Mouse (Mus musculus): ENCODE data around the gene Zfp664. TPM values are rescaled to one million over a fixed set of nuclear protein-coding genes. Genes with fewer than 3 reads are reported as not detected.

The Zfp664 gene
- 20.8 and 24.7 TPM in 2 replicates for polyA plus RNA-seq (2012; ENCODE audit: insufficient read depth, insufficient read length, missing spikeins)

DNA sequence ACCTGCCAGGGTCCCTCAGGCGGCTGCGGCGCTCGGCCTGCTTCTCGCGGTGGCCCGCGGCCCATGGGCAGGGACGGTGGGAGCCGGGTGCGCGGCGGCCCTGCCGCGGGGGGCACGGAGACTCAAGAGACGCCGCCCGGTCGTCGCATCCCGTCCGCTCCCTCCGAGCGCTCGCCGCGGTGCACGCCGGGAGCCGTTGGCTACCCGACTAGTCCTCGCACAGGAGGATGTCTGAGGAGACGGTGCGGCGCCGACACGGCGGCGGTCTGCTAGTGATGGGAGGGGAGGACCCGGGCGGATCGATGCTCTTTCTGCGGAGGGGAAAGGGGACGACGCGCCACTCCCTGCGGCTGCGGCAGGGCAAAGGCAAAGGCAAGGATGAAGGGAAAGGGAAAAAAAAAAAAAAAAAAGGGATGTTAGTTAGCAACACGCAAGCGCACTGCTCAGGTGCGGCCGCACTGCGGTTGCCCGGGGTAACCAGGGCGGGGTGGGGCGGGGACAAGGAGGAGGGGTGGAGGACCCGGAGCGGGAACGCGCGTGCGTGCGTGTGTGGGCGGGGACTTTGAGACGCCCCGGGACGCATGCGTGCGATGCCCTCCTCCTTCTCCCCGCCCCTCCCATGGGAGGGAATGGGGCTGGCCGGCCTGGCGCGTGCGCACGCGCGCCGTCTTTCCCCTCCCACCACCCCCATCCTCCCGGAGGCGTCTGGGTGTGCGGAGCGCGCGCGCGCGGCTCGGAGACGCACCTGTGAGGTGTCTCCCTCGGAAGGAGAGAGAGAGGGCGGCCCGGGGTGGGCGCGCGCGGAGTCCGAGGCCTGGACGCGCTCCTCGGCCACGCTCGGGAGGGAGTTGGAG is at the start of gene Zfp664, which contains the start of gene Ccdc92:
Gene Zfp664, plus strand, starts transcription at position 679 of the 854 bp plus-strand sequence.
Gene Ccdc92, minus strand, starts transcription at position 412 of the 854 bp plus-strand sequence.
- H3K4me1 ChIP-seq (ENCODE audit: control insufficient read depth, insufficient read depth, low read length) = peaks cover 8% of the 10 kb centered on the region
- peak within 1 kb of the TSS; percentile 87 for H3K4me3 ChIP-seq (ENCODE audit: insufficient read depth, low read length)
- no peak within 1 kb of the TSS for H3K27ac ChIP-seq (ENCODE audit: insufficient read depth, low read depth, low read length)
- no peak for TF ChIP-seq POLR2A (IDR thresholded peaks at IDR 0.05; ENCODE audit: borderline replicate concordance, low read depth, low read length)
- TF ChIP-seq CTCF (IDR thresholded peaks at IDR 0.05; ENCODE audit: low read depth, low read length) = no peak

DNA sequence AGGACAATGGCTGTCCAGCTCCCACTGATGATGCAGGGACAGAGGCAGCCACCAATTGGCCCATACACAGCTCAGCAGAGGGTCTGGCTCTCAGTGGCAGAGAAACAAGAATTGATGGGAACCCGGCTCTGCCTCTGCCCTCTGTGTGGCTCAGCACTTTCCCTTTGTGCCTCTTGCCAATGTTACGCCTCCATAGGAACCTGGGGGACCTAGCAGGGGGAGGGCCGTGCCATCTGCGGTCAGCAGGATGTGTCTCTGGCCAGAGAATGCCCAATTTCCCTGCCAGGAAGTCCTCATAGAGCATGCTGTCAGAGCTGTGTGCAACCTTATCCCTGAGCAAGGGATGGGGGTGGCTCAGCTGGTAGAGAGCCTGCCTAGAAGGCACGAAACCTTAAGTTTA is 47.7 kb upstream of the Zfp664 start:
- Histone ChIP-seq H3K27ac (ENCODE audit: insufficient read depth, low read depth, low read length) (no peak overlapping the region), H3K4me1 (ENCODE audit: control insufficient read depth, insufficient read depth, low read length) (no peaks in the 10 kb centered on the region), H3K4me3 (ENCODE audit: insufficient read depth, low read length) (no peak overlapping the region)
- TF ChIP-seq CTCF (IDR thresholded peaks at IDR 0.05; ENCODE audit: low read depth, low read length) (no peak), POLR2A (IDR thresholded peaks at IDR 0.05; ENCODE audit: borderline replicate concordance, low read depth, low read length) (no peak)

DNA sequence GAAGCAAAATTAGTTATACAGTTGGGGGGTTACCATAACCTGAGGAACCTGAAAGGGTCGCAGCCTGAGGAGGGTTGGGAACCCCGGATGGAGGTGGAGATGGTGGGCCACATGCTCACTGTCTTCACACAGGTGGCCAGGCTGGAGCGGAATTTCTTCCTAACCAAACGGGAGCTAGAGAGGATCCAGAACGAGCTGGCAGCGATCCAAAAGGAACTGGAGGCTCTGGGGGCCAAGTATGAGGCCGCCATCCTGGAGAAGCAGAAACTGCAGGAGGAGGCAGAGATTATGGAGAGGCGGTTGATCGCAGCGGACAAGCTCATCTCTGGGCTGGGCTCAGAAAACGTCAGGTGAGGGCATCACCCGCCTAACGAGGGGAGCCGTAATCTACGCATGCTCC is 45.4 kb upstream of the Zfp664 start:
- Histone ChIP-seq H3K27ac (ENCODE audit: insufficient read depth, low read depth, low read length) (no peak overlapping the region), H3K4me3 (ENCODE audit: insufficient read depth, low read length) (no peak overlapping the region), H3K4me1 (ENCODE audit: control insufficient read depth, insufficient read depth, low read length) (no peaks in the 10 kb centered on the region)
- no peak for TF ChIP-seq CTCF (IDR thresholded peaks at IDR 0.05; ENCODE audit: low read depth, low read length)
- no peak for TF ChIP-seq POLR2A (IDR thresholded peaks at IDR 0.05; ENCODE audit: borderline replicate concordance, low read depth, low read length)

DNA sequence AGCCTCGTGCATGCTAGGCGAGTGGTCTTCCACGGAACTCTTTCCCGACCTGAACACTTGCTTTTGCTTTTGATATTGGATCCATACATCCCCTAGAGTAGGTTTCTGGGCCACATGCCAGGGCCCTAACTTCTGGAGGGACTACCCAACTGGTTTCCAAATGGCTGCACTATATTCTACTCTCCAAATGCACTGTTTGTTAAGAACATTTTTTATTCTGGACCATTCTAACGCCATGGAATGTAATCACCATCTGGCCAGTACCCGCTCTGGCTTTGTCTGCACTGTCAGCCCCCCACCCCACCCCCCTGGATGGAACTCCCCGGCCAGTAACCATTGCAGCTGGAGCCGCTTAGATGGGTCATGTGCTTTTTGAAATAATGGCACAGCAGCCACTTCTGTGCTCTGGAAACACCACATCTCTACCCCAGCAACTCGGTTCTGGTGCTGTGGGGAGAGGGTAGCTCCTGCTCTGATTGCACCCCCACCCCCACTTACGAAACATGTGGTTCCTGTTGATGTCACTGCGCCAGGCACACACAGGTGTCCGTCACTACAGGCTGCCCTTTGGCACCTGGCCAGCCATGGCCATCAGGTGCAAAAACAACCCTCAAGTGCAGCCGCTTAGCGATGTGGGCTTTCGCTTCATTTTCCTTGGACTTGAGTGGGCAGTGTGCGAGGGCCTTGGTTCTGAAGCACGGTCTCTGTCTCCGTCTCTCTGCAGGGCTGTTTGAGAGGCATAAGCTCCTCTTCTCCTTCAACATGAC is 40.2 kb upstream of the Zfp664 start:
- no peak for TF ChIP-seq POLR2A (IDR thresholded peaks at IDR 0.05; ENCODE audit: borderline replicate concordance, low read depth, low read length)

DNA sequence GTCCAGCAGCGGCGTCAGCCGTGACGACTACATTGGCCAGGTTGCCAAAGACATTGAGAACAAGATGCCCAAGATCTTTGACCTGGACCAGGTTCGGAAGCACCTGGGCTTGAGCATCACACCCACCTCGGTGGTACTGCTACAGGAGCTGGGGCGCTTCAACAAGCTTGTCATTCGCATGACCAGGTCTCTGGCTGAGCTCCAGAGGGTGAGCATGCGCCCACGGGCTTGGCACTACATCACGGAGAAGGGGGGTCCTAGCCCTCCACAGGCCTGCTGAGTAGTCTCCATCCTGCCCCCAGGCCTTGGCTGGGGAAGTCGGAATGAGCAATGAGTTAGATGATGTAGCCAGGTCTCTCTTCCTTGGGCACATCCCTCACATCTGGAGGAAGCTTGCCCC is 32.2 kb upstream of the Zfp664 start:
- TF ChIP-seq POLR2A (IDR thresholded peaks at IDR 0.05; ENCODE audit: borderline replicate concordance, low read depth, low read length) (no peak), CTCF (IDR thresholded peaks at IDR 0.05; ENCODE audit: low read depth, low read length) (no peak)
- no peaks in the 10 kb centered on the region for H3K4me1 ChIP-seq (ENCODE audit: control insufficient read depth, insufficient read depth, low read length)
- H3K4me3 ChIP-seq (ENCODE audit: insufficient read depth, low read length) = no peak overlapping the region
- no peak overlapping the region for H3K27ac ChIP-seq (ENCODE audit: insufficient read depth, low read depth, low read length)

More for the DNA sequence above, 40.2 kb upstream of the Zfp664 start:
- no peaks in the 10 kb centered on the region for H3K4me1 ChIP-seq (ENCODE audit: control insufficient read depth, insufficient read depth, low read length)
- no peak overlapping the region for H3K27ac ChIP-seq (ENCODE audit: insufficient read depth, low read depth, low read length)
- no peak overlapping the region for H3K4me3 ChIP-seq (ENCODE audit: insufficient read depth, low read length)

DNA sequence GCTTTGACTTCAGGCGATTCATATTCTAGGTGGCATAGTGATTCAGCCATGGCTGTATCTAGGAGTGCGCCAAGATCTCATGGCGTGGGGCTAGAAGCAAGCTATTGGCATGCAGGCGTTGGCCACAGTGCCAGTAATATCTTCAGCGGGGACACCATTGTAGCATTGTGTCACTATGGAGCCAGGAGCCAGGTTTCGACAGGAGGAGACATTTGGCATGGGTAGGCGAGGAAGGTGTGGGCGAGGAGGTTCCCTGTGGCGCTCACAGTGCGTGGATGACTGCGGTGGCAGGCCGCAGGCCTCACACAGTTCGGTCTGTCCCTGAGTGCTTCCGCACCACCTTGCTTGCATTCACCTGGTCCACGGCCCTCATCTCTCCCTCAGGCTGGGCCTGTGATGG is 27.3 kb upstream of the Zfp664 start:
- Histone ChIP-seq H3K4me3 (ENCODE audit: insufficient read depth, low read length) (no peak overlapping the region), H3K4me1 (ENCODE audit: control insufficient read depth, insufficient read depth, low read length) (no peaks in the 10 kb centered on the region), H3K27ac (ENCODE audit: insufficient read depth, low read depth, low read length) (no peak overlapping the region)
- TF ChIP-seq CTCF (IDR thresholded peaks at IDR 0.05; ENCODE audit: low read depth, low read length) (no peak), POLR2A (IDR thresholded peaks at IDR 0.05; ENCODE audit: borderline replicate concordance, low read depth, low read length) (no peak)

DNA sequence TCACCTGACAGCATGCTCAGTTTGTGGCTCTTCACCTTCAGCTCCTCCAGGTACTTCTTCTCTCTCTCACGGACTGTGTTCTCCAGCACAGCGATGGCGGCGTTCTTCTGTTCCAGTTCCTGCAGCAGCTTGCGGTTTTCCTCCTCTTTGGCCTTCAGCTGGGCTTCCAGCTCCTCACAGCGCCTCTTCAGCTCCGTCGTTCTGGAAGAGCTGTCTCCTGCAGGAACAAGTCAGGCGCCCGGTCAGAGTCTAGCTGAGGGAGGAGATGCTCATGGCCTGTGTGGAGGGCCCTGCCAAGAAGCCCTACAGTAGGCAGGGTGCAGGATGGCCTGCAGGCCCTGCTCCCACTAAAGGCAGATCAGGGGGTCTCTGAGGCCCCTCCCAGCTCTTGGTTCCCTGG is 26.4 kb upstream of the Zfp664 start:
- H3K27ac ChIP-seq (ENCODE audit: insufficient read depth, low read depth, low read length) = no peak overlapping the region
- TF ChIP-seq POLR2A (IDR thresholded peaks at IDR 0.05; ENCODE audit: borderline replicate concordance, low read depth, low read length) = no peak
- TF ChIP-seq CTCF (IDR thresholded peaks at IDR 0.05; ENCODE audit: low read depth, low read length) = no peak
- H3K4me1 ChIP-seq (ENCODE audit: control insufficient read depth, insufficient read depth, low read length) = no peaks in the 10 kb centered on the region
- H3K4me3 ChIP-seq (ENCODE audit: insufficient read depth, low read length) = no peak overlapping the region

DNA sequence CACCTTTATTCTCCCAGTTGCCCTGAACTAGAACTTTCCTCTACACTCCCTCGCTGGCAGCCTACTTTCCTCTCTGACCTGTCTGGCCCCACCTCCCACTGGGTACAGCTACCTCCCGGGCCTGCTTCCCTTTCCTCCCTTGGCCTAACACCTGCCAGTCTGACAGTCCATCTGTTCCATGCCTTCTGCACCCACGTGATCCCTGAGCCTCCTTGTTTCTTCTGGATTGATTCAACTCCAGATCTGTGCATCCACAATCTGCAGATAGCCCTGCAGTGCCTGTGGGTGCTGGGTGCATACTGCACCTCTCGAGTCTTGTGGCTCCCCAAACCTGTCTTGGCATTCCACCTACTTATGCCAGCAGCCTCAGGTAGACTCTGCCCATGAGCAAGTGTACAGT is 25.9 kb upstream of the Zfp664 start:
- no peaks in the 10 kb centered on the region for H3K4me1 ChIP-seq (ENCODE audit: control insufficient read depth, insufficient read depth, low read length)
- H3K4me3 ChIP-seq (ENCODE audit: insufficient read depth, low read length) = no peak overlapping the region
- TF ChIP-seq POLR2A (IDR thresholded peaks at IDR 0.05; ENCODE audit: borderline replicate concordance, low read depth, low read length) (no peak), CTCF (IDR thresholded peaks at IDR 0.05; ENCODE audit: low read depth, low read length) (no peak)
- H3K27ac ChIP-seq (ENCODE audit: insufficient read depth, low read depth, low read length) = no peak overlapping the region

DNA sequence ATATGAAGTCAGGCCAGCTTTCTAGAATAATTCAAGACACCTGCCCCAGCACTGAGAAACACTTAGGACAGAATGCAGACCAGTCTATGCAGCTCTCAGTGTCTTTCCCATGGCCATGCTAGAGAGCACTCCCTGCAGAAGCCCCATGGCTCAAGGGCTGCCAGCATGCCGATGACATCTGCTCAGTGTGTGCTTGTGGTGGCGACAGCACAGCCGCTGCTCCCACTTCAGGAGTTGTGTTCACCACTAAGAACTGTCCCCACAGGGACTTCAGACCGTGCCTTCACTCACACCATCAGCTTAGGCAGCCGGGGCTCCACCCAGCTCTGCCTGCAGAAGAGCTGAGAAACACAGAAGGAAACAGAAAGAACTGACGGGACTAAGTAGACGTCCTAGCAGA is 22.3 kb upstream of the Zfp664 start:
- Histone ChIP-seq H3K4me3 (ENCODE audit: insufficient read depth, low read length) (no peak overlapping the region), H3K27ac (ENCODE audit: insufficient read depth, low read depth, low read length) (no peak overlapping the region), H3K4me1 (ENCODE audit: control insufficient read depth, insufficient read depth, low read length) (no peaks in the 10 kb centered on the region; the same call in 1 of the 2 replicates)
- no peak for TF ChIP-seq CTCF (IDR thresholded peaks at IDR 0.05; ENCODE audit: low read depth, low read length)
- no peak for TF ChIP-seq POLR2A (IDR thresholded peaks at IDR 0.05; ENCODE audit: borderline replicate concordance, low read depth, low read length)

DNA sequence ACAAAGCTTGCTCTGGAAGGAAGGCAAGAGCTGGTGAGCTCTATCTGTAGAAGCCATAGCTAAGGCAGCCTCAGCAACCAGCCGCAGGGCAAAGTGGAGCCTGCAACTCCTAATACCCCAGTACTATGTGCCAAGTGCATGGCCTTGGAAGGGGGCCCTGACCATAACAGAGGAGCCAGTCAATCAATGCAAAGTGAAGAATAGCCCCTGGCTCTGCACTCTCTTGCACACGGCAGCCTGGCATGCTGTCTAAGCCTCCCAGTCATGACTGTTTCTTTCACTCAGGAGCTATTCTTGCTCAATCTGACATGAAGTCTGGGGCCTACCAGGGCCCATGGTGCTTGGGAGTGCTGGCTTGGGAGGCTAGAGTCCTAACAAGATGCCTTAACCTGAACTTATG is 21.8 kb upstream of the Zfp664 start:
- Histone ChIP-seq H3K4me3 (ENCODE audit: insufficient read depth, low read length) (no peak overlapping the region), H3K27ac (ENCODE audit: insufficient read depth, low read depth, low read length) (no peak overlapping the region), H3K4me1 (ENCODE audit: control insufficient read depth, insufficient read depth, low read length) (no peaks in the 10 kb centered on the region; the same call in 1 of the 2 replicates)
- no peak for TF ChIP-seq POLR2A (IDR thresholded peaks at IDR 0.05; ENCODE audit: borderline replicate concordance, low read depth, low read length)
- no peak for TF ChIP-seq CTCF (IDR thresholded peaks at IDR 0.05; ENCODE audit: low read depth, low read length)

All from bone marrow macrophage, adult 2 months (primary cell).